Mouse (Mus musculus) cerebellum, postnatal 36 days (tissue): ENCODE data around the gene Ncf2.
A peak's percentile ranks its signal among the peaks of the same experiment; 100 is the strongest.

ENCODE experiments used
- DNase-seq, 2 experiments: peaks; one replicate each; pipeline ENCODE4 v3.0.0; 2021 to 2022; ENCODE audit warnings: mixed read lengths in 2 of 2

The Ncf2 gene

GRCm38 (mm10) chr1:152796683-152797263, 3.2 kb upstream of the Ncf2 start:
- no peak for DNase-seq

GRCm38 (mm10) chr1:152798125-152798524, 1.9 kb upstream of the Ncf2 start:
- DNase-seq = no peak

DNA sequence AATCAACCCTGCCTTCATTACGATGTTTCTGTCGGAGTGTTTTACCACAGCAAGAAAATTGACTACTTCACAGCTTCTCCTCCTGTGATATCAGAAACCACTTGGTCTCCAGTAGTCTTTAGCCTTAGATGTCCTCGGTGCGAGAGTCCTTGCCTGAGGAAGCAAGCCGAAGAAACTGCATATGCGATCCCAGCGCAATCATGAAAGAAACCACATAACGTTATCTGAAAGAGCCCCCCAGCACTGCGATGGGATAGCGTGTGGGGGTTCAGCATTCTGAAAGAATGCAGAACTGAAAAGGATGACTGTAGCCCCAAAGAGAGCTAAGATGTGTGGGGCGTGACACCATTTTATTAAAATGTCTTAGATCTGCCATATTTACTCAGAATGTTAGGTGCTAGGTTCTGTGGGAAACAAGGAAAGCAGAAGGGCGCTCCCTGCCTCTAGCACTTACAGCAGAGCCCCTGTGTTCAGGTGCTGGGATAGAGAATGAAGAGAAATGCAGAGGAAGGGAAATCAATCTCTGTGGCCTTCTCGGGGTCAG, 711 bp downstream of the Ncf2 start:
- DNase-seq = no peak

DNA sequence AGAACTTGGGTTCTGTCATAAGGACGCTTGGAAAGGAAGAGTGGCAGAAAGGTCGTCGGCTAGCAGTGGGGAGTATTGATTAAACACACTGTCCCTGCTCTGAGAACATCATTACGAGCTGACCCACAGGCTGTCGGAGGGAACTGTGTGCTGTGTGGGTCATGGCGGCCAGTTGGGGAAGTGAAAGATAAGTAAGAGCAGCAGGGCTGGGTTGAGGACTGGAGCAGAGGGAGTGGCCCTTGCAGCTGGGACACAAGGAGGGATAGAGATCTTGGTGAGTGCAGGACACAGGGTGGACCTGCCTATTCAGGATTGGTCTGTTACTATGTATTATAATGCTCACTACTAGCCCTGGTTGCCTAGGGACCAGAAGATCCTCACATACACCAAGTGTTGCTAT, 4.9 kb downstream of the Ncf2 start:
- no peak for DNase-seq

DNA sequence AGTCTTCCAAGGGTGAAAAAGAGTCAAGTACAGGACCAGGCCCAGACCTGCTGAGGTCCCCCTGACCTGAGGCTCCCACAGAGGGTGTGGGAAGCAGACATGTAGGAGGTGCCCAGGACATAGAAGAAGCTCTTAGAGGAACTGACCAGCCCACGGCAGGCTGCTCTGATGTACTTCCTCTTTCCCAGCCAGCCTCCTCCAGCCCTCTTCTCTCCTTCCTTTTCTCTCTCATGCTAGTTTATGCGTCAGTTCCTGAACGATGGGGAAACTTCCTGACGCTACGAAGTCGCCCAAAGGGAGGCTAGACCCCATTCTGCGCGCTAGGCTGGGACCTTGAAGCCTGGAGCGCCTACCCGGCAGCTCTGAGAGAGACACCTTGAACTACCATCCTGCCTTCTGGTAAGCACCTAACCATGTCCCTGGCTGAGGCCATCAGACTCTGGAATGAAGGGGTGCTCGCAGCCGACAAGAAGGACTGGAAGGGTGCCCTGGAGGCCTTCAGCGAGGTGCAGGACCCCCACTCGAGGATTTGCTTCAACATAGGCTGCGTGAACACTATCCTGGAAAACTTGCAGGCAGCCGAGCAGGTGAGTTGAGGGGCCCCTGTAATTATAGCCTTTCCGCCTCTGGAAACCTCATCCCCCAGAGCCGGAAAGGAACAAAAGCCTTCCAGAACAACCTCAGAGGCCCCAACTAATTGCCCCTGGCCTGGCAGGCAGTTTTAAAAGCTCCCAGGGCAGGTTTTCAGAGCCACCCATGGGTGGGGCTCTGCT, 7.8 kb downstream of the Ncf2 start:
- no peak for DNase-seq

- DNase-seq = no peak
Measured at GRCm38 (mm10) chr1:152808392-152808680, 8.3 kb downstream of the Ncf2 start.

GRCm38 (mm10) chr1:152809541-152810252, 9.7 kb downstream of the Ncf2 start:
- DNase-seq = no peak

GRCm38 (mm10) chr1:152810533-152811439, 10.8 kb downstream of the Ncf2 start:
- DNase-seq = no peak

- DNase-seq = peak in 1 of 2 experiments; percentile 17
Measured at GRCm38 (mm10) chr1:152815265-152815701, 15.3 kb downstream of the Ncf2 start.

GRCm38 (mm10) chr1:152817027-152817769, 17.2 kb downstream of the Ncf2 start:
- DNase-seq = no peak

DNA sequence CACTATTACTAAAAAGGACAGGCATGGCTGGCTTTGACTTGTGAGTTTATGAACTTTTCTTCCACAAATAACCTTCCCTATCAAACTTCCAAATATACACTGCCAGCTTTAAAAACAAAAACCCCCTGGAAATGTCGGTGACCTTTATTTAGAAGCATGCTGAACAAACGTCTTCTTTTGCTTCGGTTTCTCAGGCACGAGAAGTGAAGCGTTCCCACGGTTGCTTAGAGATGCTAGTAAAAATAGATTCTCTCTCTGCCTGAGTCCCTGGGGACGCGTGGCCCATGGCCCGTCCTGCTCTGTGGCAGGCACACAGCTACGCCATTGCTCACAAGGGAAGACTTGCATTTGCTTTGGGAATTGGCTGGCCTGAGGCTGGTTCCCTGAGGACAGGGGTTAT, 17.8 kb downstream of the Ncf2 start:
- no peak for DNase-seq

DNA sequence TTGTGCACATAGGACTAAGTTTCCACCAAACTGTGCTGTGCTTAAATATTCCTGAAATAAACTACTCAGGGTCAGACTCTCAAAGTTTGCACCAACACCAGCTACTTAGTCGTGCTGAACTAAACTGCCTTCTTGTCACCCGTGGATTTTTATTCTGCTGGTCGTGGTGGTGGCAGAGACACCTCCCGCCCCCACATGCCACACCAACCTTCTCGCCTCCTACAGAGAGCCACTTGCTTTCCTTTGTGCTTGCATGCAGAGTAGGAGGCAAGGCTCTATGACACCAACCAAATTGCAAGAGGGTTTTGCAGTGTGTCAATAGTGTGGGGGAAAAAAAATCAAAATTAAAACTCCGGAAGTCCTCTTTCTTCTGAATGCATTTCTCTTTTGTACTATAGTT, 19.6 kb downstream of the Ncf2 start:
- DNase-seq = no peak

DNA sequence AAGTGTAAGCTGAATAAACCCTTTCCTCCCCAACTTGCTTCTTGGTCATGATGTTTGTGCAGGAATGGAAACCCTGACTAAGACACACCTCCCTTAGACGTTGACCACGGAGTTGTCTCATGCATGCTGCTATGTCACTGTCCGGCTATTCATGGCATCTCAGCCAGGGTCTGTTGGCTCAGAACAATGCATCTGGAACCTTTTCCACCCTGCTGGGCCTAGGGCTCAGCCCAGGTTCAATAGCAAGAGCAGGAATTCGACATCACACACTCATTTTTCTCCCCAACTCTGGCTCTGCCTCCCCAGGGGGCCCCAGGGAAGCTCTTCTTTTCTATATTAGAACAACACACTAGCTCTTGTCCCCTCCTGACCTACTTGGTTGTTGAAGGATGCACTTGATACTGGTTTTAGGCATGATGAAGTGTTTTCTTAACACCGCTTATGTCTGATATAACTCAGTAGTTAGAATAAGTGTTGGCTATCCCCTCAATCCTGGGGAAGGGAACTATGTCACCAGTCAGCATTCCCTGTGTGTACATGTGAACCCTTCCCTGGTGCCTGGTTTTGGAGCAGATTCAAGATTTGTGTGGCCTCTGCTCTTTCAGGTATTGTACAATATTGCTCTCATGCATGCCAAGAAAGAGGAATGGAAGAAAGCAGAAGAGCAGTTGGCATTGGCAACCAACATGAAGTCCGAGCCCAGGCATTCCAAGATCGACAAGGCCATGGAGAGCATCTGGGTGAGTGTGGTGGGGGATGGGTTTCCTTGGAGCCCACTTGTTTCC, 21.1 kb downstream of the Ncf2 start:
- DNase-seq = no peak

DNA sequence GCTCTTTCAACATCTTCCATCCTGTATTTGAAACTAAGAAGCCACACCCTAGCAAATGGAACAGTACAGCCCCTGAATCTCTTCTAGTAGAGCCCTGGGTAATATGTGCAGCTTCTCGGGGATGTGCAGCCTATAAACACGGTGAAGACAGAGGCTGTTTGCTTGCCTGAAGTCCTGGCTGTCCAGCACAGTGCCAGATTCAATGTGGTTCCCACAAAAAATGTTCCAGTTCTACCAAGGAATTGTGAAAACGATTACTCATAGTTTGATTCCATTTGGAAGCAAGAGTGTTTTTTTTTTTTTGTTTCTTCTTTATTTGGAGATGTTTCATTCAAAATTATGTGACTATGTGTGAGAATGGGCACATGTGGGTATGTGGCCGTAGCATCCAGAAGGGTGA, 21.8 kb downstream of the Ncf2 start:
- no peak for DNase-seq

- DNase-seq = no peak
Measured at GRCm38 (mm10) chr1:152824206-152824605, 24.2 kb downstream of the Ncf2 start.

DNA sequence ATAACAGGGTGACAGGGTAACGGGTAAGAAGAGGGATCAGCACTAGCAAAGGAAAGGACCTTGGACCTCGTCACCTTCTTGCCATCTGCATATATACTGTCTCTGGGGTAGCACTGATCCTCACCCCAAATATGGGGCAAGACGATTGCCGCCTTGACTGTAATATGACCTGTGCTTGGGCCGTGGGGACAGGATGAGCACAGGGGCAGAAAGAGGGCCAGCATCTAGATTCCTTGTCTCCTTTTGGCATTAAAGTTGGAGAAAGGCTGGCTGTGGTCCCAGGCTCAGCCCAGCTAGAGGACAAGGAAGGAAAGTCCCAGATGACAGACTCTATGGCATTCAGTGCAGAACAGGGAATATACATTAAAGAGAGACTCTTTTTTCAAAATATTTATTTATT, 26.5 kb downstream of the Ncf2 start:
- no peak for DNase-seq

DNA sequence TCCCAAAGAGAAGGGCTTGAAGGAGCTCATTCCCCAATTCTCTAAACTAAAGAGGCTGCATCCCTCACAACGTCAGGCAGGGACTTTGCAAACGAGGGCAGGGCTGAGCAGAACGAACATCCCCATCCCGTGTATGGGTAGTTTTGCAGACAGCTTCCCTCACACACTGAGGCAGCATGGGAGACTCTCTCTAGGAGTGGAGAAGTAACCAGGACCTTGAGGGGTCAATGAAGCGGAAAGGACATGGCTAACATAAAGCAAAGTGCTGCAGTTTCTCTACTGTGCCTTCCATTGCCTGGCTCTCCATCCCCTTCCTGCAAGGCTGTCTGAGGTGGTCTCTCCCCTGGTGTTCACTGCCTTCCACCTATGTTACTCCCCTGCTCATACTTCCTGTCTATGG, 28.2 kb downstream of the Ncf2 start:
- no peak for DNase-seq

DNA sequence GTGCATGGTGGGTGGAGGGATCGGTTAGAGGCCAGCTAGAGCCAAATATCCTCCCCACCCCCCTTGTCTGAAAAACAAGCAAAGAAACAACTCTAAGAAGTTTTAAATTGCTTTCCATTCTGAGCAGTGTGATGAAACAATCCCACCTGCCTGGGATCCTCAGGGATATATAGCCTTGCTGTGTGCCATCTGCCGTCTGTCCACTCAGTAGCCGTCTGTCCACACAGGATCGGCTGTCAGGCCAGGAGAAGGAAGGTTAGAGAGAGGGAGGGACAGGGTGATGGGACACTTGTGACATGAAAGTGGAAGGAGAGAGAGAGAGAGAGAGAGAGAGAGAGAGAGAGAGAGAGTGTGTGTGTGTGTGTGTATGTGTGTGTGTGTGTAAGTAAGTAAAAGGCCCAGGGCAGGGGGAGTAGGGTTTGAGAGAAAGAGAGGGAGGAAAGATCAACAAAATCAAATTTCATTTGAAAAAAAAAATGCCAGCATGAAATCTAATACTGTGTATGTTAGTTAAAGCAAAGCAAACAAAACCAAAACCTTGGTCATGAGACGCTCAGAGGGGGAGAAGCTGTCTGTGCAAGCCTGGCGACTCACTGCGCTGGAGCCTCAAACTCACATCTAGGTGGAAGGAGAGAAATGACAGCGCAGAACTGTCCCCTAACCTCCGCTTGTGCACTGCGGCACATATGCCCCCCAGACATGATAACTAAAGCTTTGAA, 28.8 kb downstream of the Ncf2 start:
- DNase-seq = no peak

- no peak for DNase-seq
Measured at GRCm38 (mm10) chr1:152830054-152830453, 30.1 kb downstream of the Ncf2 start.

GRCm38 (mm10) chr1:152831003-152831402, 31.0 kb downstream of the Ncf2 start:
- DNase-seq = no peak

- no peak for DNase-seq
Measured at GRCm38 (mm10) chr1:152831619-152832018, 31.6 kb downstream of the Ncf2 start.
